Mouse (Mus musculus) macrophage (primary cell): ENCODE measurements around the gene Olfr137. TPM values are rescaled to one million over a fixed set of nuclear protein-coding genes. Genes with fewer than 3 reads are reported as not detected.

ENCODE experiments used
- H3K27ac ChIP-seq: fragments of 350-480 bp; formaldehyde crosslinking; 2 replicates; pipeline ENCODE4 v1.9.0; 2021
- H3K36me3 ChIP-seq: fragments of 350-480 bp; formaldehyde crosslinking; 2 replicates; pipeline ENCODE4 v1.9.0; 2021; ENCODE audit errors: inconsistent target
- H3K4me3 ChIP-seq: fragments of 350-480 bp; formaldehyde crosslinking; 2 replicates; pipeline ENCODE4 v1.9.0; 2021; ENCODE audit errors: inconsistent target
- H3K79me2 ChIP-seq: fragments of 350-480 bp; formaldehyde crosslinking; 2 replicates; pipeline ENCODE4 v1.9.0; 2021; ENCODE audit errors: inconsistent target
- WGBS: methylation state at CpG from one replicate; pipeline ENCODE4 v1.1.7; 2026; ENCODE audit warnings: inconsistent platforms; ENCODE audit not compliant: missing documents; 5-methylcytosine and 5-hydroxymethylcytosine counted together
- polyA plus RNA-seq: library from polyadenylated mRNA; stranded (reverse); fragments of 250-400 nt; gene quantifications from 3 replicates; pipeline ENCODE4 v1.2.4, GENCODE M21; 2018; ENCODE audit warnings: inconsistent platforms
- total RNA-seq, 78 experiments: library from RNA; depleted of rRNA; stranded (reverse); fragments of 250-400 nt; gene quantifications; 1 replicate in 9 of 78; 2 replicates in 24 of 78; 3 replicates in 43 of 78; 4 replicates in 2 of 78; pipeline ENCODE4 v1.2.4; 2018; ENCODE audit warnings: inconsistent platforms in 56 of 78

The Olfr137 gene
- not detected for total RNA-seq (2018; cell fraction: chromatin; rRNA removed)
- total RNA-seq (2018; cell fraction: cytosol; rRNA removed) = not detected
- total RNA-seq (2018; cell fraction: nucleus; rRNA removed) = not detected
- polyA plus RNA-seq = not detected in 3 replicates

DNA sequence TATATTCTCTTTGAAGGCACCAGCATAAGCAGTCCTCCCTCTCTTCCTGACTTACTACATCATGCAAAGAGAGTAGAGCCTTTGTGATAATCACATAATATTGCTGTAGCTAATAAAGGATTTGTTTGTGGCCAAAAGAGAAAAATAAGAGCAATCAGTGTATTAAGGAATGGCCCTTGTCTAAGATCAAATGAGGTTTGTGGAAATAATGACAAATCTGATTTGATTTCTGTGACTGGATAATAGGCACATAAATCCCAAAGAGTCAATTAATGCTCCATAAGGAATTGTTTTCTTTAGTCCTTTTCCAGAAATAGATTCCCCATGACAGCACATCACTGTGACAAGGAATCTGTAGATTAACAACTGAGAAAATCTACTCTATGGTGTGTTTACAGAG lies at the start of gene Olfr137:
Gene Olfr137 (minus strand): TSS at position 101 of the 400 bp plus-strand sequence.
- H3K79me2 ChIP-seq = no peaks in the 10 kb centered on the region
- no peak within 1 kb of the TSS for H3K4me3 ChIP-seq
- no peak within 1 kb of the TSS for H3K27ac ChIP-seq
- H3K36me3 ChIP-seq = no peaks in the 10 kb centered on the region

DNA sequence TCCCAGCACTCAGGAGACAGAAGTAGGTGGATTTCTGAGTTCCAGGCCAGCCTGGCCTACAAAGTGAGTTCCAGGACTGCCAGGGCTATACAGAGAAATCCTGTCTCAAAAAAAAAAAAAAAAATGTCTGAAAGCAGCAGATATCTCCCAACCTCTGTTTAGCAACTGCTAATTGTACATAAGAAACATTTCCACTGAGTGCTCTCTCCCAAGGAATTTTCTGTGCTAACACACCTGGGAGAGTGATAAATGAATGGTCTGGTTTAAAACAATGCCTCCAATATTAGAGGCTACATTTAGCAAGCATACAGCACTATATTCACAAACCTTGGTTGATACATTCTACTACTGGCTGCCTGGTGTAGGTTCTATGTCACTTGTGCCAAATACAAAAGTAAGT lies 22.2 kb upstream of the Olfr137 start, which contains the start of gene Olfr136:
Gene Olfr136 (plus strand): TSS at position 301 of the 400 bp plus-strand sequence.
- no peak within 1 kb of the TSS for H3K27ac ChIP-seq
- no peaks in the 10 kb centered on the region for H3K36me3 ChIP-seq
- H3K79me2 ChIP-seq = no peaks in the 10 kb centered on the region
- no peak within 1 kb of the TSS for H3K4me3 ChIP-seq

DNA sequence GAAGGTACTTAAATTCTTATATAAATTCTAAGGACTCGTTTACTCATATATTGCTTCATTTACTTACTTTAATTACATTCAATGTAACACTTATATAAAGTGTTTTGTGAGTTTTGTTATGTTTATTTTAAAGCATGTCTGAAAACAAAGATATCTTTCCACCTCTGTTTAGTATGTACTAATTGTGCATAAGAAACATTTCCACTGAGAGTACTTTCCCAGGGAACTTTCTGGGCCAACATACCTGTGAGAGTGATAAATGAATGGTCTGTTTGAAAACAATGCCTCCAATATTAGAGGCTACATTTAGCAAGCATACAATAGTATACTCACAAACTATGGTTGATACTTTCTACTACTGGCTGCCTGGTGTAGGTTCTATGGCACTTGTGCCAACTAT lies 46.6 kb downstream of the Olfr137 start, which contains the start of gene Olfr138:
Gene Olfr138 (plus strand): TSS at position 301 of the 400 bp plus-strand sequence.
- 67% methylated on average over 1 of the region's 1 CpGs for WGBS
- Histone ChIP-seq H3K36me3 (no peaks in the 10 kb centered on the region), H3K4me3 (no peak within 1 kb of the TSS), H3K79me2 (no peaks in the 10 kb centered on the region), H3K27ac (no peak within 1 kb of the TSS)

Other genes with a start within 250 kb of the Olfr137 start
- gene Olfr129, start 247.5 kb downstream of the Olfr137 start, polyA plus RNA-seq = not detected in 3 replicates
- not detected in 3 replicates for gene Olfr130, start 243.6 kb downstream of the Olfr137 start, polyA plus RNA-seq
- not detected in 3 replicates for gene Olfr131, start 218.9 kb downstream of the Olfr137 start, polyA plus RNA-seq
- not detected in 3 replicates for gene Olfr132, start 173.0 kb downstream of the Olfr137 start, polyA plus RNA-seq
- gene Olfr133, start 162.3 kb downstream of the Olfr137 start, polyA plus RNA-seq = not detected in 3 replicates
- not detected in 3 replicates for gene Olfr134, start 136.2 kb downstream of the Olfr137 start, polyA plus RNA-seq
- gene Olfr135, start 103.2 kb downstream of the Olfr137 start, polyA plus RNA-seq = not detected in 3 replicates
- gene Olfr138, start 46.5 kb downstream of the Olfr137 start, polyA plus RNA-seq = not detected in 3 replicates
- gene Olfr136, start 22.3 kb upstream of the Olfr137 start, polyA plus RNA-seq = not detected in 3 replicates
- gene Esp36, start 112.6 kb upstream of the Olfr137 start, polyA plus RNA-seq = not detected in 3 replicates
- gene Esp34, start 246.6 kb upstream of the Olfr137 start, polyA plus RNA-seq = not detected in 3 replicates